Mouse (Mus musculus) ES-Bruce4 (cell line): ENCODE measurements around the gene Cfp. TPM values are rescaled to one million over a fixed set of nuclear protein-coding genes. Genes with fewer than 3 reads are reported as not detected.

Source experiments
- H3K27ac ChIP-seq: 2 replicates; pipeline ENCODE4 v1.5.1; 2012; ENCODE audit warnings: low read length, inconsistent platforms; ENCODE audit not compliant: insufficient read depth
- H3K27me3 ChIP-seq: 2 replicates; pipeline ENCODE4 v1.6.1; 2012; ENCODE audit warnings: mild to moderate bottlenecking, low read length, inconsistent platforms; ENCODE audit not compliant: control insufficient read depth, poor library complexity, insufficient read depth, severe bottlenecking
- H3K36me3 ChIP-seq: 2 replicates; pipeline ENCODE4 v1.6.1; 2012; ENCODE audit warnings: inconsistent platforms, mild to moderate bottlenecking, low read length, moderate library complexity; ENCODE audit not compliant: control insufficient read depth, poor library complexity, insufficient read depth, severe bottlenecking
- H3K4me1 ChIP-seq: one replicate; pipeline ENCODE4 v1.8.1; 2011; ENCODE audit warnings: low read length; ENCODE audit not compliant: control insufficient read depth, insufficient read depth
- H3K4me3 ChIP-seq: 2 replicates; pipeline ENCODE4 v1.5.1; 2011; ENCODE audit warnings: low read depth, mild to moderate bottlenecking, low read length
- H3K9ac ChIP-seq: 2 replicates; pipeline ENCODE4 v1.6.1; 2012; ENCODE audit warnings: low read depth, mild to moderate bottlenecking, inconsistent platforms; ENCODE audit not compliant: poor library complexity, severe bottlenecking
- H3K9me3 ChIP-seq: replicated peaks from 2 replicates; pipeline ENCODE4 v1.6.1; 2012; ENCODE audit warnings: mild to moderate bottlenecking, low read length, inconsistent platforms; ENCODE audit not compliant: control insufficient read depth, poor library complexity, insufficient read depth, severe bottlenecking
- CTCF ChIP-seq: IDR thresholded peaks from one replicate; pipeline ENCODE4 v1.8.1; 2011; ENCODE audit warnings: low read depth, low read length
- EP300 ChIP-seq: IDR thresholded peaks from 2 replicates; pipeline ENCODE4 v1.6.1; 2011; ENCODE audit warnings: low read depth, low read length; ENCODE audit not compliant: insufficient read depth
- POLR2A ChIP-seq: IDR thresholded peaks from one replicate; pipeline ENCODE4 v1.8.1; 2011; ENCODE audit warnings: low read length; ENCODE audit not compliant: insufficient read depth
- polyA plus RNA-seq: library from polyadenylated mRNA; stranded (reverse); fragments of >200 nt; gene quantifications from 2 replicates; pipeline ENCODE4 v1.2.4, GENCODE M21; 2011; ENCODE audit warnings: low read depth; ENCODE audit not compliant: missing spikeins, insufficient read depth, insufficient read length

Cfp gene
- polyA plus RNA-seq, 1 experiment: 5.2 TPM

- no peak overlapping the region for H3K9ac ChIP-seq
- H3K4me3 ChIP-seq: no peak overlapping the region
- H3K27ac ChIP-seq: no peak overlapping the region
- H3K4me1 ChIP-seq: no peaks in the 10 kb centered on the region
- H3K36me3 ChIP-seq: no peaks in the 10 kb centered on the region
- TF ChIP-seq EP300 (no peak), CTCF (no peak), POLR2A (no peak)
- H3K27me3 ChIP-seq: no peaks in the 10 kb centered on the region
- no peaks in the 10 kb centered on the region for H3K9me3 ChIP-seq
These were observed 16.3 kb downstream of the Cfp start for GRCm38 (mm10) chrX:20915075-20915474.

- Histone ChIP-seq H3K9ac (no peak overlapping the region), H3K4me1 (no peaks in the 10 kb centered on the region), H3K27ac (no peak overlapping the region), H3K27me3 (no peaks in the 10 kb centered on the region), H3K36me3 (no peaks in the 10 kb centered on the region), H3K9me3 (no peaks in the 10 kb centered on the region), H3K4me3 (no peak overlapping the region)
- TF ChIP-seq EP300 (no peak), POLR2A (no peak), CTCF (no peak)
These were observed 17.6 kb downstream of the Cfp start for GRCm38 (mm10) chrX:20913726-20914125.

- Histone ChIP-seq H3K4me3 (no peak overlapping the region), H3K27ac (peak overlapping the region; percentile 85)
- TF ChIP-seq CTCF (no peak), EP300 (peak; percentile 90; the same call in 1 of the 2 replicates)
These were observed 21.3 kb downstream of the Cfp start for GRCm38 (mm10) chrX:20910074-20910473.

More at GRCm38 (mm10) chrX:20910074-20910473, 21.3 kb downstream of the Cfp start:
- H3K9me3 ChIP-seq: no peaks in the 10 kb centered on the region
- no peaks in the 10 kb centered on the region for H3K27me3 ChIP-seq
- no peaks in the 10 kb centered on the region for H3K36me3 ChIP-seq
- H3K4me1 ChIP-seq: no peaks in the 10 kb centered on the region
- no peak overlapping the region for H3K9ac ChIP-seq

Other genes with a start within 250 kb of the Cfp start
- gene Cdk16, start 243.6 kb downstream of the Cfp start, polyA plus RNA-seq: 83.3 and 94.9 TPM in 2 replicates
- gene Usp11, start 227.6 kb downstream of the Cfp start, polyA plus RNA-seq: 50.9 and 52.2 TPM in 2 replicates
- 62.7 and 68.0 TPM in 2 replicates for gene Araf, start 133.7 kb downstream of the Cfp start, polyA plus RNA-seq
- gene Timp1, start 61.4 kb downstream of the Cfp start, polyA plus RNA-seq: 34.6 and 40.8 TPM in 2 replicates
- gene Syn1, start 10.6 kb downstream of the Cfp start, polyA plus RNA-seq: 4.7 and 4.9 TPM in 2 replicates
- gene Elk1, start 19.1 kb upstream of the Cfp start, polyA plus RNA-seq: 20.2 and 20.5 TPM in 2 replicates
- gene Uxt, start 30.5 kb upstream of the Cfp start, polyA plus RNA-seq: 33.7 and 41.9 TPM in 2 replicates
- gene Zfp182, start 130.8 kb upstream of the Cfp start, polyA plus RNA-seq: 13.4 and 13.7 TPM in 2 replicates
- gene Spaca5, start 136.9 kb upstream of the Cfp start, polyA plus RNA-seq: not detected in 2 replicates
- not detected in 2 replicates for gene Zfp300, start 158.0 kb upstream of the Cfp start, polyA plus RNA-seq
- gene Ssxa1, start 184.3 kb upstream of the Cfp start, polyA plus RNA-seq: not detected in 2 replicates
- gene Gm21876, start 244.1 kb upstream of the Cfp start, polyA plus RNA-seq: not detected in 2 replicates